Mouse (Mus musculus): Measurements from ENCODE around the gene Mfrp. TPM values are rescaled to one million over a fixed set of nuclear protein-coding genes. Genes with fewer than 3 reads are reported as not detected.
A peak's percentile ranks its signal among the peaks of the same experiment; 100 is the strongest.

Gene Mfrp
- polyA plus RNA-seq, 1 experiment from 2014 or later, result 0.11 TPM

DNA sequence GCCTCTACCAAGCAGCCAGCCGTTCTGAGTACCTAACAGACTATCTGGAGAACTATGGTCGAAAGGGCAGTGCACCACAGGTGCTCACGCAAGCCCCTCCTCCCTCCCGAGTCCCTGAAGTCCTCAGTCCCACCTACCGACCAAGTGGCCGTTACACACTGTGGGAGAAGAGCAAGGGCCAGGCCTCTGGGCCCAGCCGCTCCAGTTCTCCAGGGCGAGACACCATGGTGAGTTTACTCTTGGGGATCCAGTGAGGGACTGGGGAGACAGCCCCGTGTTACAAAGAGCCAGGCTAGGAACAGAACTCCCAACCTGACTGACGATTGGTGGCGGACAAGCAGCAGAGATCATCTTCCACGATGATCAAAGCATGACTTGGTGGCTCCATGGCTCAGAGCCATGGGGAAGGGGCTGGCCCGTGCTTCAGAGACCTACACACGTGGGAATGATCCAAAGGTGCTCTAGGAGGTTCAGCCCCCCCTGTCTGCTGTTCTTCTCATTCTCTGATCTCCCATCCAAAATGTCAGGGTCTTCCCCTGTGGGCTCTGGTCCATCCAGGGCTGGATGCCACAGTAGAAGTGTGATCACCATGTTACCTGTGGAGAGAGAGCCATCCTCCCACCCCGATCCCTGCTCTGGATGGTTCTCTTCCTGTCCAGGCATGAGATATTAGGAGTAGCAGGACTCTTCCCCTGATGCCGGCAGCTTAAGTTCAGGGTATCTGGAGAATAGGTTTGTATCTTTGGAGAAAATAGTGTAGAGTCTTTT, 25.3 kb upstream of the Mfrp start:
- no peaks in the 10 kb centered on the region for H3K9me3 ChIP-seq (ENCODE audit: control insufficient read depth, low read length)
- peaks cover 26% of the 10 kb centered on the region for H3K4me1 ChIP-seq (ENCODE audit: control insufficient read depth, insufficient read depth, low read length)
- H3K4me3 ChIP-seq (replicated peaks; ENCODE audit: low read depth, low read length), result no peak overlapping the region
- 69% methylated on average over 16 of the region's 16 CpGs for WGBS
- DNase-seq, result no peak
- no peak overlapping the region for H3K27ac ChIP-seq (replicated peaks; ENCODE audit: low read depth, low read length)
- H3K36me3 ChIP-seq (ENCODE audit: control insufficient read depth, insufficient read depth, low read length), result no peaks in the 10 kb centered on the region
- no peaks in the 10 kb centered on the region for H3K27me3 ChIP-seq (ENCODE audit: control insufficient read depth, insufficient read depth, low read length)
- H3K4me2 ChIP-seq (ENCODE audit: low read length), result no peak overlapping the region
- no peak for ATAC-seq (ENCODE audit: low FRiP score, low TSS enrichment)
- no peak overlapping the region for H3K9ac ChIP-seq (replicated peaks; ENCODE audit: low read length)

DNA sequence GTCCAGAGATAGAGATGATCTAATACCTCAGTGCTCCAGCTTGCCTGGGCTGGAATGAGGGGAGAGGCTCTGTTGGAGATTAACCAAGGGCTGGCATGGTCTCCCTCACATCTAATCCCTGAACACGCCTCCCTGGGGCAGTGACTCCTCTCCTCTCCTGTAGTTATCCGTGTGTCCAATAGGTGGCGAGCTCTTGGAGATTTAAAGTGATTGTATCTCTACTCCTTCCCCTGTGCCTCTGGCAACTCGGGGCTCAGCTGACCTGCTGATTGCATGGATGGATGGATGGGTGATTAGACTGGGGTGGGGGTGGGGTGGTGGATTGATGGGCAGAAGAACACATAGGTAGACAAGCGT, 24.8 kb upstream of the Mfrp start:
- Histone ChIP-seq H3K4me1 (ENCODE audit: control insufficient read depth, insufficient read depth, low read length) (peaks cover 23% of the 10 kb centered on the region), H3K9ac (replicated peaks; ENCODE audit: low read length) (no peak overlapping the region), H3K4me2 (ENCODE audit: low read length) (no peak overlapping the region), H3K36me3 (ENCODE audit: control insufficient read depth, insufficient read depth, low read length) (no peaks in the 10 kb centered on the region), H3K27ac (replicated peaks; ENCODE audit: low read depth, low read length) (no peak overlapping the region), H3K9me3 (ENCODE audit: control insufficient read depth, low read length) (no peaks in the 10 kb centered on the region), H3K27me3 (ENCODE audit: control insufficient read depth, insufficient read depth, low read length) (no peaks in the 10 kb centered on the region), H3K4me3 (replicated peaks; ENCODE audit: low read depth, low read length) (no peak overlapping the region)
- ATAC-seq (ENCODE audit: low FRiP score, low TSS enrichment) (no peak), DNase-seq (peak; percentile 79)
- 11% methylated on average over 5 of the region's 5 CpGs for WGBS

DNA sequence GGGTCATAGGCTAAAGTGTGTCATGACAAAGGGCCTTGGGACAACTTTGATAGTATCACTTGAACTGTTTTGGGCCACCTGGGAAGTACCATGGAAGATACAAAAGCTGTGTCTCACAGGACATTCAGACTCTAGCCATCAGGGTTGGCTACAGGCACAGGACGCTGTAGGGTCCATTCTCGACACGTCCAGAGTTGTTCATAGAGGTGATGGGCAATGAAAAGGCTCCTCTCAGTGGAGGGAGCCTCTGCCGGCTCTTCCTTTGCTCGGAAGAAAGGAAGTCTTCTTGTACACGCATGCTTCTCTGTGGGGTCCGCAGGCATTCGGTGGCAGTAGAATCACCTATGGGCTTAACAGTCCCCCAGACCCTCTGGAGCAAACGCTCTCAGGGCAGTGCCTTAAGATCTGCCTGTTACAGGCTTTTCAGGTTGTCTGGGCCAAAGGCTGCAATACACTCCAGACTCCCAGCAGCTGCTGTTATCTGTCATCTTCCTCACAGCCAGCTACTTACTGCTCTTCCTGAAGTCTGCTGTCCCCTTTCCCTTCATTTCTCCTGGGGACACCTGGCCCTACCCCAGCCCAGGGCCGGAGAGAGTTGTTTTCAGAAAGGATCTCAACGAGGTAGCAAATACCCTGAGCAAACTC, 24.1 kb upstream of the Mfrp start:
- Histone ChIP-seq H3K4me3 (replicated peaks; ENCODE audit: low read depth, low read length) (no peak overlapping the region), H3K4me2 (ENCODE audit: low read length) (no peak overlapping the region), H3K9ac (replicated peaks; ENCODE audit: low read length) (no peak overlapping the region), H3K27ac (replicated peaks; ENCODE audit: low read depth, low read length) (no peak overlapping the region), H3K9me3 (ENCODE audit: control insufficient read depth, low read length) (no peaks in the 10 kb centered on the region), H3K36me3 (ENCODE audit: control insufficient read depth, insufficient read depth, low read length) (no peaks in the 10 kb centered on the region), H3K27me3 (ENCODE audit: control insufficient read depth, insufficient read depth, low read length) (no peaks in the 10 kb centered on the region), H3K4me1 (ENCODE audit: control insufficient read depth, insufficient read depth, low read length) (peaks cover 17% of the 10 kb centered on the region)
- WGBS, result 89% methylated on average over 11 of the region's 11 CpGs
- ATAC-seq (ENCODE audit: low FRiP score, low TSS enrichment) (no peak), DNase-seq (no peak)

- no peak for DNase-seq
- Histone ChIP-seq H3K9me3 (ENCODE audit: control insufficient read depth, low read length) (no peaks in the 10 kb centered on the region), H3K36me3 (ENCODE audit: control insufficient read depth, insufficient read depth, low read length) (no peaks in the 10 kb centered on the region), H3K27me3 (ENCODE audit: control insufficient read depth, insufficient read depth, low read length) (peaks cover 6% of the 10 kb centered on the region; the same call in 1 of the 2 replicates), H3K4me1 (ENCODE audit: control insufficient read depth, insufficient read depth, low read length) (peaks cover 9% of the 10 kb centered on the region; the same call in 1 of the 2 replicates), H3K9ac (replicated peaks; ENCODE audit: low read length) (no peak overlapping the region), H3K4me3 (replicated peaks; ENCODE audit: low read depth, low read length) (no peak overlapping the region), H3K27ac (replicated peaks; ENCODE audit: low read depth, low read length) (no peak overlapping the region), H3K4me2 (ENCODE audit: low read length) (peak overlapping the region; percentile 4; the same call in 1 of the 2 replicates)
- 82% methylated on average over 10 of the region's 10 CpGs for WGBS
- ATAC-seq (ENCODE audit: low FRiP score, low TSS enrichment), result no peak
Measured at GRCm38 (mm10) chr9:44078136-44078797, 23.3 kb upstream of the Mfrp start.

DNA sequence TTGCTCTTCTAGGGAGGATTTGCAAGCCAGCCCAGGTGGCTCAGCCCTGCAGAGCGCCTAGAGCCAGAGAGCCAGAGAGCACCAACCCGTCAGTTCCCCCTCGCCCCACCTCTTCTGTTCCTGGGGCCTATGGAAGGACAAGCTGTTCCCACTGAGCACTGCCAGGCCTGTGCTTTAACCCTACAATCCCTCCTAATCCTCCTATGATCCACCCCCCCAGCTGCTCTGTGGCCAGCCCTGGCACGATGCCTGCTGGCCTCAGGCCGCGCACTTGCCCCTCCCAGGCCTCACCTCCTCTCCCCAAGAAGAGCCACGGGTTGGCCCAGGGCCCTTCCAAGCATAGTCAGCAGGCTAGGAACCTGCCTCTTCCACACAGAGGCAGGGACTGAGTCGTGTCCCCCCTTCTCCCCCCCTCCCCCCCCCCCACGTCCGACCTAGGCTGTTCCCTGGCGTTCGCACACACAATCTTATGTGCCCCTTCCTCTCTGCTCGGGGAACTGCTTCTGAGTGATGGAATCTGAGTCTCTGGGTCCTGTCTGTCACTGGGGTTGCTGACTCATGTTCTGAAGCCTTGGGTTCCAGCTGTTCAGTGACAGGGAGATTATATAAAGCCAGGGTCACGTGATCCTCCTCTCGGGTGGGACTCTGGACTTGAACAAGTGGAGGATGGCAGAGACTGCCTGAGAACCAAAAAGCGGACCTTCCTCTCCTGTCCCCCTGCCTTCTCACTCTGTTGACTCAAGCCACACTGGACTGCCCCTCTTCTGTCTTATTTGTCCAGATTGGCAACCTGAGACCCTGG, 22.4 kb upstream of the Mfrp start:
- WGBS, result 22% methylated on average over 16 of the region's 16 CpGs
- peaks cover 12% of the 10 kb centered on the region; the same call in 1 of the 2 replicates for H3K27me3 ChIP-seq (ENCODE audit: control insufficient read depth, insufficient read depth, low read length)
- no peak overlapping the region for H3K9ac ChIP-seq (replicated peaks; ENCODE audit: low read length)
- H3K36me3 ChIP-seq (ENCODE audit: control insufficient read depth, insufficient read depth, low read length), result no peaks in the 10 kb centered on the region
- H3K4me1 ChIP-seq (ENCODE audit: control insufficient read depth, insufficient read depth, low read length), result peaks cover 7% of the 10 kb centered on the region; the same call in 1 of the 2 replicates
- peak; percentile 79 for DNase-seq
- H3K4me2 ChIP-seq (ENCODE audit: low read length), result peak overlapping the region; percentile 4; the same call in 1 of the 2 replicates
- ATAC-seq (ENCODE audit: low FRiP score, low TSS enrichment), result peak; percentile 71; the same call in 1 of the 2 replicates
- no peaks in the 10 kb centered on the region for H3K9me3 ChIP-seq (ENCODE audit: control insufficient read depth, low read length)
- H3K4me3 ChIP-seq (replicated peaks; ENCODE audit: low read depth, low read length), result no peak overlapping the region
- no peak overlapping the region for H3K27ac ChIP-seq (replicated peaks; ENCODE audit: low read depth, low read length)

GRCm38 (mm10) chr9:44079997-44080780, 21.3 kb upstream of the Mfrp start:
- 79% methylated on average over 10 of the region's 10 CpGs for WGBS

GRCm38 (mm10) chr9:44080953-44081352, 20.6 kb upstream of the Mfrp start:
- Histone ChIP-seq H3K36me3 (ENCODE audit: control insufficient read depth, insufficient read depth, low read length) (no peaks in the 10 kb centered on the region), H3K4me1 (ENCODE audit: control insufficient read depth, insufficient read depth, low read length) (peaks cover 14% of the 10 kb centered on the region), H3K9me3 (ENCODE audit: control insufficient read depth, low read length) (no peaks in the 10 kb centered on the region), H3K27me3 (ENCODE audit: control insufficient read depth, insufficient read depth, low read length) (peaks cover 19% of the 10 kb centered on the region), H3K4me2 (ENCODE audit: low read length) (no peak overlapping the region), H3K4me3 (replicated peaks; ENCODE audit: low read depth, low read length) (no peak overlapping the region), H3K27ac (replicated peaks; ENCODE audit: low read depth, low read length) (no peak overlapping the region), H3K9ac (replicated peaks; ENCODE audit: low read length) (no peak overlapping the region)
- DNase-seq (no peak), ATAC-seq (ENCODE audit: low FRiP score, low TSS enrichment) (no peak)
- WGBS, result 82% methylated on average over 5 of the region's 5 CpGs

More at GRCm38 (mm10) chr9:44079997-44080780, 21.3 kb upstream of the Mfrp start:
- DNase-seq (no peak), ATAC-seq (ENCODE audit: low FRiP score, low TSS enrichment) (no peak)
- Histone ChIP-seq H3K27me3 (ENCODE audit: control insufficient read depth, insufficient read depth, low read length) (peaks cover 18% of the 10 kb centered on the region), H3K4me3 (replicated peaks; ENCODE audit: low read depth, low read length) (no peak overlapping the region), H3K27ac (replicated peaks; ENCODE audit: low read depth, low read length) (no peak overlapping the region), H3K36me3 (ENCODE audit: control insufficient read depth, insufficient read depth, low read length) (no peaks in the 10 kb centered on the region), H3K9me3 (ENCODE audit: control insufficient read depth, low read length) (no peaks in the 10 kb centered on the region), H3K4me2 (ENCODE audit: low read length) (no peak overlapping the region), H3K4me1 (ENCODE audit: control insufficient read depth, insufficient read depth, low read length) (peaks cover 14% of the 10 kb centered on the region), H3K9ac (replicated peaks; ENCODE audit: low read length) (no peak overlapping the region)

- Histone ChIP-seq H3K9ac (replicated peaks; ENCODE audit: low read length) (no peak overlapping the region), H3K36me3 (ENCODE audit: control insufficient read depth, insufficient read depth, low read length) (no peaks in the 10 kb centered on the region), H3K27me3 (ENCODE audit: control insufficient read depth, insufficient read depth, low read length) (peaks cover 25% of the 10 kb centered on the region), H3K4me2 (ENCODE audit: low read length) (no peak overlapping the region), H3K4me1 (ENCODE audit: control insufficient read depth, insufficient read depth, low read length) (peaks cover 14% of the 10 kb centered on the region), H3K9me3 (ENCODE audit: control insufficient read depth, low read length) (no peaks in the 10 kb centered on the region), H3K4me3 (replicated peaks; ENCODE audit: low read depth, low read length) (no peak overlapping the region), H3K27ac (replicated peaks; ENCODE audit: low read depth, low read length) (no peak overlapping the region)
- ATAC-seq (ENCODE audit: low FRiP score, low TSS enrichment) (no peak), DNase-seq (no peak)
- WGBS, result 71% methylated on average over 5 of the region's 5 CpGs
Measured at GRCm38 (mm10) chr9:44081581-44081980, 19.9 kb upstream of the Mfrp start.

Data from midbrain, embryonic 14.5 days (tissue).